Mouse (Mus musculus): ENCODE results near the gene Rnd3.

Gene Rnd3

GRCm38 (mm10) chr2:51132181-51132580 lies 16.7 kb downstream of the Rnd3 start:
- in situ Hi-C loops (cut with MboI; ENCODE audit: unreplicated experiment in 2 of 2): no loop called here

- in situ Hi-C loops (cut with MboI; ENCODE audit: unreplicated experiment in 2 of 2): no loop called here
These were observed 20.8 kb downstream of the Rnd3 start for GRCm38 (mm10) chr2:51128090-51128489.

- in situ Hi-C loops (cut with MboI; ENCODE audit: unreplicated experiment in 2 of 2): no loop called here
These were observed 38.6 kb downstream of the Rnd3 start for GRCm38 (mm10) chr2:51110271-51110670.

GRCm38 (mm10) chr2:51108631-51109030 lies 40.3 kb downstream of the Rnd3 start:
- in situ Hi-C loops (cut with MboI; ENCODE audit: unreplicated experiment in 2 of 2): no loop called here

GRCm38 (mm10) chr2:51101187-51101586 lies 47.7 kb downstream of the Rnd3 start:
- in situ Hi-C loops (cut with MboI; ENCODE audit: unreplicated experiment in 2 of 2): no loop called here

- in situ Hi-C loops (cut with MboI; ENCODE audit: unreplicated experiment in 2 of 2): no loop called here
These were observed 48.9 kb downstream of the Rnd3 start for GRCm38 (mm10) chr2:51099987-51100386.

- in situ Hi-C loops (cut with MboI; ENCODE audit: unreplicated experiment in 2 of 2): no loop called here
These were observed 49.7 kb downstream of the Rnd3 start for GRCm38 (mm10) chr2:51099240-51099639.

GRCm38 (mm10) chr2:51090688-51091087 lies 58.2 kb downstream of the Rnd3 start:
- in situ Hi-C loops (cut with MboI; ENCODE audit: unreplicated experiment in 2 of 2): no loop called here

GRCm38 (mm10) chr2:51090049-51090448 lies 58.9 kb downstream of the Rnd3 start:
- in situ Hi-C loops (cut with MboI; ENCODE audit: unreplicated experiment in 2 of 2): no loop called here

- in situ Hi-C loops (cut with MboI; ENCODE audit: unreplicated experiment in 2 of 2): no loop called here
These were observed 59.9 kb downstream of the Rnd3 start for GRCm38 (mm10) chr2:51088843-51089573.

GRCm38 (mm10) chr2:51088123-51088453 lies 60.8 kb downstream of the Rnd3 start:
- in situ Hi-C loops (cut with MboI; ENCODE audit: unreplicated experiment in 2 of 2): no loop called here

GRCm38 (mm10) chr2:51087307-51088122 lies 61.4 kb downstream of the Rnd3 start:
- in situ Hi-C loops (cut with MboI; ENCODE audit: unreplicated experiment in 2 of 2): no loop called here

- in situ Hi-C loops (cut with MboI; ENCODE audit: unreplicated experiment in 2 of 2): no loop called here
These were observed 63.8 kb downstream of the Rnd3 start for GRCm38 (mm10) chr2:51085155-51085554.

GRCm38 (mm10) chr2:51082714-51083351 lies 66.1 kb downstream of the Rnd3 start:
- in situ Hi-C loops (cut with MboI; ENCODE audit: unreplicated experiment in 2 of 2): no loop called here
